Mouse (Mus musculus): ENCODE results near the gene Pnpo.
A peak's percentile ranks its signal among the peaks of the same experiment; 100 is the strongest.

Gene Pnpo

DNA sequence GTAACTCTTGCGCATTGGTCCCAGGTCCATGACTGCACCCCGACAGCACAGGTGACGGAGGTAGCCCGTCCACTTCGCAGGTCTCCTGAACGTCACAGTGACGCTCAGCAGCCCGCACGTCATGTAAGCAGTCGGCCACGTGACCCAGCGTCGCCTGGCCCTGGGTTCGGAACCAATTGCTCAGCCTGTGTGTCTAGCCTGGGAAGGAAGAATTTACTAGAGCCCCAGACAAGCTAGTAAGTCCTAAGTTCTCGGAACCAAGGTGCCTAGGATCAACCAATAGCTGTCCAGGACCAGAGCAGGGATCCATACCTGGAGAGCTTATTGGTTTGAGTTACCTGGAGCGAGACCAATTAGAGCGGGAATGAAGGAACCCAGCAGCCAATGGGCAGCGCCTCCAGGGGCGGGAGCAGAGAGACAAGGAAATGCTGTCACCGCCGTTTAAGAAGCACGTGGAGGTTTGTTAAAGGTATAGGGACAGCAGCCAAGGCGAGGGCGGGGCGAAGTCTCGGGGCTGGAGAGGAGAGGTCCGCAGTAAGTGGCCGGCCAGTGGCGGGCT lies at the start of gene Pnpo:
Gene Pnpo, minus strand, starts transcription at position 241 of the 559 bp plus-strand sequence.
- peak; percentile 89 for DNase-seq (ENCODE audit: low spot score)

DNA sequence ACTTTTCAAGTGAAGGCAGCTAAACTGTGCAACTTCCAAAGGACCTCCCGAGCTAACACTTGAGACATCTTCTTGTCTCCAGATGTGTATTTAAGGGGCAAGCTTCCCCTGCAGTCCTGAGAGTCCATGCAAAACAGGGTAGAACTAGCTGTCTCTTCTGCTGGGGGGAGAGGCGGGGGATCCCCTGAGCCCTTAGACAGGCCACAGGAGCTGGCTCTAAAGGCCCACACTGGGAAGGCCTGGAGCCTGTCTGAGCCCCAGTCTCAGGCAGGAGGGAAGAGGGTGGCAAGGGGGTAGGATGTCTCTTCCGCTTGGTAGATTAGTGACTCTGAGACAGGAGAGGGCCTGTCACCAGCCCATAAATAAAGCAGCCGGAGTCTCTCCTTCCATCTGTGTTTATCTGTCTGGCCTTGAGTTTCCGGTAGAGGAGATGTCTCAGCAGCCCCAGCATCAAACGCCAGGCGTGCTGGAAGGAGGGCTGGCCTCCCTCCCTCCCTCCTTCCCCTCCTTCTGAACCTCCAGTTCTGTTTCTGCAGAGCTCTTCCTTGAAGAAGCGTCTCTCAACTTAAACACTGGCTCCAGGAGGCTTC lies 49.0 kb upstream of the Pnpo start:
- DNase-seq (ENCODE audit: low spot score) = no peak

DNA sequence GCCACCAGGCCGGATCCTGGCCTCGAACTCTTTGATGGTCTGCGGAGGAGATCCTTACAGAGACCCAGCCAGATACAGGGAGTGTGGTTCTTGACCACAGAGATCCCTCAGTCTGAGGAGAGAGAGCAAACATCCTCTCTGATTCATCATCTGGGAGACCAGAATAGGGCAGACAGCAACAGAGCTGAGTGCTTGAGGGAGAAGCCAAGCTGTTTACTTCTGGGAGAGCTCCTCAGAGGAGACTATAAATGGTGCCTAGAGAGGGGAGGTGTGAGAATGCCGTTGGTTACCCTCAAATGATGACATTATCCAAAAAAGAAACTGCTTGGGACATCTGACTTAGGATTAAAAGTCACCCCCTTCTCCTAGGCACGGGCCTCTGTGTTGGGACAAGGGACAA lies 47.7 kb upstream of the Pnpo start:
- no peak for DNase-seq (ENCODE audit: low spot score)

DNA sequence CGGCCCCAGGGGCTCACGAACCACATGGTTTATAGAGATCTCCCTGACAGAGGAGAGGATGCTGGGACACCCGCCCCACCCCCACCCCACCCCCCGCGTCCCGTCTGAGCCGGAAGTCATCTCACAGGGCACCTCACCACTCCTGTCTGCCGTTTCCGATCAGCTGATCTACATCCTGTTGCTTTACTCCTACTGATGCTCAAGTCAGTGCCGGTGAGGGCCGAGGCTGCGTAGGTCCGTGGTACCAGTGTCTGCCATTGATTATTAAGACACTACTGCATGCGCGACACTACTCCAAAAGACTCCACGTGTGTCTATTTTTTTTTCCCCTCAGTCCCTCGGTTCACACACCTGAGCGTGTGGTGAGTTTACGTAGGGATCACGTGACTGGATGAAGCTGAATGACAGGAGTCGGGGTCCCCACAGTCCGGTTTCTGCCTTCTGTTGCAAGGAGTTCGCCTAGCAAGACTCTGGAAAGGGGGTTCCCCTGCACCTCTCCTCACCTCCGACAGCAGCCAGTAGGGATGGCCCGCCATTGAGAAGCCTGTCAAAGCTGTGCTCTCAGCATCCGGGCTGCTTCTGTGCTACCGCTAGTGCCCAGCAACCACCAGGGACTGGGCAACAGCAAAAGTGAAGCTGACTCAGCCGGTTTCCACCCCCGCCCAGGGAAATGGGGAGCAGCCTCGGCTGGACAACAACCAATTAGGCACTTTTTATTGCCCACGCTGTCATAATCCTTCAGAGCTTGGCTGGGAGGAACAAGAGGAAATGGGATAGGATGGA lies 44.3 kb upstream of the Pnpo start:
- no peak for DNase-seq (ENCODE audit: low spot score)

DNA sequence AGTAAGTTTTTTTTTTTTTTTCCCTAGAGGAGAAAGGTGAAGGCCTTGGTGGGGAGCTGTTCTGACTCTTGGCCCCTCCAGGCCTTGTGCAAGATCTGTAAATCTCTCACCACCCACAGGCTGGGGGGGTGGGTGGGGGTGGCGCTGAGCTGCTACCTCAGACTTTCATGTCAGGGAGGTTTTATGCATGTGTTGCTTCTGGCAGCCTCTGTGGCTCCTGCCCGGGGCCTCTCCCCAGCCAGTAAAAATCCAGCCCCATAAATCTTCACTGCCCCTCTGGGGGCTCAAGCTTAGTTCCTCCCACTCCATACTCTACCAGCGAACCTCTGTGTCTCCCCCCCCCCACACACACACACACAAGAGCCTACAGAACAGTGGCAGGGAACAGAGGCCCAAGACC lies 42.7 kb upstream of the Pnpo start:
- DNase-seq (ENCODE audit: low spot score) = no peak

DNA sequence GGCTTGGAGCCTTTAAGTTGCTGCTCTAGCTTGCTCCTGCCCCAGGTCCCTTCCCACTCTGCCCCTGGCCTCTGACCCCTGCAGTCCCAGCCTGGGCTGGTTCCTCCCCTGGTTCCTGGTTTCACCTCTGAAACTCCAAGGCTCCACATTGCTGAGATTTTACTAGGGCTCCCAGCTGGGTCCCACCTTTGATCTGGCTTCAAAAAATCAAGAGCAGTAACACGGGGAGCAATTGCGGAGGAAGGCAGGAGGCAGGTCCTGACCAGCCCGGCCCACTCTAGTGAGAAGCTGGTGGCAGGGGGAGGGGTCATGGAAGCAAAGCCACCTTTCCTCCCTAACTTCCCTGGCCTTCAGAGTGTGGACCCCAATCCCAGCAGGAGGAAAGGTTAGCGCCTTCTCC lies 41.1 kb upstream of the Pnpo start:
- DNase-seq (ENCODE audit: low spot score) = no peak

DNA sequence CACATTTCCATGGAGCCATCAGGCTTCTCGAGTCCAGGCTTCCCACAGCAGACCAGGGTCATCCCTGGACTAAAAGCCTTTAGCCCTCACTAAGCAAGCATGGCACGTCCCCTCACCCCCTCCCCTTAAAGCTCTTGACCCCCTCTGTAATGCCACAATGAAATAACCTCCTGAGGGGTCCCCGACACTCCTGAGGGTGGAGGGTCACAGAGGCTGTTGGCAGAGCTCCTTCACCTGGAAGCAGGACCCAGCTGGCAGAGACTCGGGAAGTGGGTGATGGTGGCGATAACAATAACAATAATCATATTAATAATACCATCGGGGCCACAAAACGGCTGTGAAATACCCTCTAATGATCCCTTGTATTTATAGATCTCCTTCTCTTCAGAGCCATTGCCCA lies 39.1 kb upstream of the Pnpo start, which contains the start of gene Sp2:
Gene Sp2, minus strand, starts transcription at position 101 of the 400 bp plus-strand sequence.
- DNase-seq (ENCODE audit: low spot score) = no peak

DNA sequence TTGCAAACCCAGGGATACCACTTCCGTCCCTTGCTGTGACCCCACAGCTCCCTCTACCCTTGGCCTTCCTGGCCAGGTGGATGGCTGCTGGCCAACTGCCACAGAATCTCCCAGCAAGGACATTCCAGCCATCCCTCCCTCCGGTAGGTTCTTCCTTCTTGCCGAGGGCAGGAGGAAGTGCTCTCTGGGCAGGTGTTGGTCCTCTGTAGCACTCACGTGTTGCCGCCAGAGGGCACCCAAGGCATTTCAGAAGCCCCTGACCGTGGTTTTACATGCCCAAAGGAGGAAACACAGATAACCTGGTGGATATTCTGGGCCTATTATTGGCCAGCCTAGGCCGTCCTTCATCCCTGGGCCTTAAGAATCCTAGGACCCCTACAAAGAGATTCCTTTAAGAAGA lies 38.6 kb upstream of the Pnpo start:
- peak; percentile 88 for DNase-seq (ENCODE audit: low spot score)

DNA sequence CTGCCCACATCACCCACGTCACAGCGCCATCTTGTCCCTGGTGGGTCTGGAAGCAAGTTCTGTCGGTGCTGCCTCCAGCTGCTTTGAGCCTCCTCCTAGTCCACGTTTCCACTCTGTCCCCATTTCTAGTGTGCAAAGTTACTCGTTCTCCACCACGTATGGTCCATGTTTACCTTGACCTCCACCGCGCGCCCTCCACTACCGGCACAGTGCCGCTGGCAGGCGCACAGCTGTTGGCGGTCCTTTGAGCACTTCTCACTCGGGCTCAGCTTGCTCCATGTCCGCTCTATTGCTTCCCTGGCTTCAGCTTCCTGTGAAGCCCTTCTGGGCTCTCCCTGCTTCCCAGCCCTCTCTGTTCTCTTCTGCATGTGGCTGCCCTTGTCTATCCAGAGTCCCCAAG lies 37.7 kb upstream of the Pnpo start:
- no peak for DNase-seq (ENCODE audit: low spot score)

DNA sequence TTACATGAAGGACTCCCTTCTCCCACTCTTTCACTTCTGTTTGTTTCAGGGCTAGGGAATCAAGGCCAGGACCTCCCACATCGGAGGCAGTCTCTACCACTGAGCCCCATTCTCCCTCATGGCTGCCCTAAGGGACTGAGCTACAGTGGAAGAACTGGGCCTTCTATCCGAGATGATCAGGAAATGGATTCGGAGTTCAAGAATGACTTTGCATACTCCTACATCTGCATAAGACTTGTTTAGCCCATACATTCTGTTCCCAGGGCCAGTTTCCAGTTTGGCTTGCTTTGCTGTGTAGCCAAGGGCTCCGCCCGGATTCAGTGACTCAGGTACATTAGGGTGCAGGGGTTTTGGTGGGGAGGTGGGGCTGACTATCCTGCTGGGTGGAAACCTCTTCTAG lies 36.2 kb upstream of the Pnpo start:
- no peak for DNase-seq (ENCODE audit: low spot score)

DNA sequence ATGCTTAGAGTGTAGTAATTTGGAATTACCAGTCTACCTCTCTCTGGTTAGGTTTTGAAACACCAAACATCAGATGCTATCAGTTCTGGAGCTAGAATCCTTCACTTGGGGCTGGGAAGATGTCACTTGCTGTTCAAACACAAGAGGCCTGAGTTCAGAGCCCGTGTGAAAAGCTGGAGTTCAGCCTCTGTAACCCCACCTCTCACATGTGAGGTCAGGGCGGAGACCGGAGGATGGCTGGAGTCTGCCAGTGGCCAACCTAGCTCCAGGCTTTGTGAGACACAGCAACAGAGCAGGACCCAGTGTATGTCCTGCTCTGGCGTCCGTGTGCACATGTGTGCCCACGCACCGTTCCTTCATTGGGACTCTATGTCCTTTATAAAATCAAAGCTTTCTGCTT lies 35.5 kb upstream of the Pnpo start:
- DNase-seq (ENCODE audit: low spot score) = no peak

DNA sequence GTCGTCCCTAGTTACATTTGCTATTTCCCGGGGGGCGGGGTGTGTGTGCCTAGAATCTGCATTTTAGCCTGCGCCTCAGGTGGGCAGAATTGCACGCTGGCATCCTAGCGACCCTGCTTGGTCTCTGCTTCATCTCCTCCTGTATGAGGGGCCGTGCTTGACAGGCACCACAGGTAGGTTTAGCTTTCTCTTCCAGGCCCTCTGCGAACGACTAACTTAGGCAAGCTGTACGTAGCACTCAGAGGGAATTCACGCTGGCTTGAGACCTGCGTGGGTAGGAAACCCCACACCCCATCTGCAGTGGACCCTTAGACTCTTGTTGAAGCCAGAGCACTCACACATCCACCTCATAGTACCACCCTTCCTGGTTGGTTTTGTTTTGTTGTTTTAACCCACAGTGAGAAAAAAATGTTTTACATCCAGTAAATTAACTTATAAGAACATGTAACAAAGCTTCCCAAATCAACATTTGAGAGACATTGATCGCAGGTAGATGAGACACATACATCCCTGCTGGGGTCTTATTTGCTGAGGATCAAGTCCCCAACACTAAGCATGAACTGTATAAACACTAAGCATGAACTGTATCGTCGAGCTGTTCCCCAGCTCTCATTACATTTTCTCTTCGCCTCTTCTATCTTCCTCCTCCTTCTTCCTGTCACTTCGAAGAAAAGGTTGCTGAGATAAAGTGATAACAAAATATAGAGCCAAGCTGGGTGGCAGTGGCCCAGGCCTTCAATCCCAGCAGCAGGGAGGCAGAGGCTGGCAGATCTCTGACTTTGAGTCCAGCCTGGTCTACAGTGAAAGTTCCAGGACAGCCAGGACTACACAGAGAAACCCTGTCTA lies 34.8 kb upstream of the Pnpo start:
- DNase-seq (ENCODE audit: low spot score) = no peak

DNA sequence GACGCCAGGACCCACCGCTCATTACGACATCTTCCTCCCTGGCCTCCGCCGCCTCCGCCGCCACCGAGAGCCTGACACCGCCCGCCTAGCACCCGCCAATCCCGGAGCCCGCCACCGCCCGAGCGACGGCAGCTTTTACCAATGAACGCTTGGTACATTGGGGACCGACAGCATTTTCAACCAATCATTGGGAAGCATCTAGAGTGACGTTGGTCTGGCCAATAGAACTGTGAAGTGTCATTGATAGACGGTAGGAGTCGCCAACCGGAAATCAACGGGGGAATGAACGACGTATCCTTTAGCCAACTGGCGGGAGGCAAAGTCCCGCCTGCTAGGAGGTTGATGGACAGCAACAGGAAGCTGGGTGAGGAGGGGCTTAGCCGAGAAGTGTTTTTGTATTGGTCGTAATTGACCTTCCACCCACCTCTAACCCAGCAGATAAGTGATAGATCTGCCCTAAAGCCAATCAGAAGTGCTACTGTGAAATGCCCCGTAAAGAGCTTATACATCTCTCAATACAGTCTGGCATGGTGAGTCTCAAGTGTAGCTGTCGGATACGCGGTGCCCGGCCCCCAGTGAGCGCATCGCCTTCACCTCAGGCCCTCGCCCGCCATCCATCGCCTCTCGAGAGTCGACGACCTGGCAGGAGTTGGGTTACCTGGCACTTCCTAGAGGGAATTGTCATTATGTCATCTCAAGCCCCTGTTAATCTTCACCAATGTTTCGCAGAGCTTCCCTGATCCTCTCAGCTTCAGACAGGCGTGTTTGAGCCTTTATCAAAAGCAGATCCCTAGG lies 34.0 kb upstream of the Pnpo start:
- DNase-seq (ENCODE audit: low spot score) = peak; percentile 96

DNA sequence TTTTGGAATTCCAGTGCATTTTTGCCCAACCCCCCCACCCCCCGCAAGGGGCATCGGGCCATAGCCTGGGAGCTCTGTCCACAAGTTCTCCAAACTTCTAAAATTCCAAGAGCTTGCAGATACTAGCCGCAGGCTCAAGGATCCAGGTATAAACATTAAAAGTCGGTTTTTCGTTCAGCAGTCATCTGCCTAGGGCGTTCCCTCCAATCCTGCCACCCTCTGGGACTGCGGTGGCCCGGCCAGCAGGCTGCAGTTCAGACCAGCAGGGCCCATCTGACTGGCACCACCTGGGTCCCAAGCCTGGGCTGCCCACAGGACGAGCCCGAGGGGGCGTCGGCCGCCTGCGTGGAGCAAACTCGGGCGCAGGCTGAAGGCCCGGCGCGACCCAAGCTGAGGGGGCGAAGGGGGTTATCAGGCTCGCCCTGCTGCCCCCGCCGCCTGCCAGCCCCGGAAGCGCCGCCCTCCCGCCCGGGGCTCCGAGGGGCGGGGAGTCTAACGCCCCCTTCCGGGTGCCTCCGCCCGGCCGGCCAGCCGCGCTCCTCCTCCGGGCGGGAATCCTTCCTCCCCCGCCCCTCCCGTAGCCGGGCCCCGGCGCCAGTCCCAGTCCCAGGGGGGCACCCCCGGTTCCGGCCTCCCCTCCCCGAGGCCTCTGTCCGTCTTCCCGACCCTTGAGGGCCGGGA lies 33.3 kb upstream of the Pnpo start:
- peak; percentile 93 for DNase-seq (ENCODE audit: low spot score)

DNA sequence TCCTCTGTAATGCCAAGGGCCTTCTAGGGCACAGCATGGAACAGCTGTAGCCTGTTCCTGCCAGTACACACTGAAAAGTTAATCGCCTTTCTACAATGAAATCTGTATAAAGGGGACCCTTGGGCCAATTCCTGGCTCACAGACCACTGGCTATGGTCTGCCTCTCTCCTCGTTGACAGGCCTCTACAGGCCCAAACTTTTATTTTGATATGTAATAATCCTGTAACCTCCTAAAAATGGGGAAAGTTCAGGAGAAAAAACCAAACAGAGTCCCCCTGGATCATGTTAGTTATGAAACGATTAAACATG lies 32.5 kb upstream of the Pnpo start:
- no peak for DNase-seq (ENCODE audit: low spot score)

DNA sequence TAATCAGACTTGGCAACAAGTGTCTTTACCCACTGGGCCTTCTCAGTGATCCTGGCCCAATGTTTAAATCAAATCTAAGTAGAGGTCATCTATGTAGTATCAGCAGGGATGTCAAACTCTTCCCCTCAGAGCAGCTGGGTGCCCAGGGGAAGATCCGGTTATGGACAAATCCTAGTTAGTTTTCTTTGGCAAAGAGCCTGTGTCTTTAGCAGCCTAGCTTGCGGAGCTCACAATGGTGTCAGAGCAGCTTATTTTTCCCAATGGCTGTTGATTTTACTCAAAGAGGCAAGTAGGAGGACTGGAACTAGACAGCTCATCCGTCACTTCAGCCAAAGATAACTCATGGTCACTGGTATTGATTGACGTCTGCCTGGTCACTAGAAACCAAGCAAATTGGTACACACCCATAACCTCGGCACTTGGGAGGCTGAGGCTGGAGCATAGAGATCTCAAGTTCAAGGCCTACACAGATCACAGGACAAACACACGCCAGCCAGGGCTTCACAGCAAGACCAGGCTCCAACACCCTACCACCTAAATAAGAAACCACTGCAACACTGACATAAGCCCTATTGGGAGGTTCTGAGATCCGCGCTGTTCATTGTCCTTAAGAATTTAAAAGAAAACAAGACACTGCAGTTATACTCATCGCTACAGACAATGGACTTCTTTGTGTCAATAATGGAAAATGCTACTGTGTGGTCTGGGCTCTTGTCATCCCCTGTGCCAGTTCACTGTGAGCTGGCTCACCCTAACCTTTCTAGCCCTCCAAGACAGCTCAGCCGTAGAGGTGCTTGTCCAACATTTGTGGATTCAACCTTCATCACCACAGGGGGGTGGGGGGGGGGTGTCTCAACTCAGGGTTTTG lies 32.0 kb upstream of the Pnpo start:
- no peak for DNase-seq (ENCODE audit: low spot score)

DNA sequence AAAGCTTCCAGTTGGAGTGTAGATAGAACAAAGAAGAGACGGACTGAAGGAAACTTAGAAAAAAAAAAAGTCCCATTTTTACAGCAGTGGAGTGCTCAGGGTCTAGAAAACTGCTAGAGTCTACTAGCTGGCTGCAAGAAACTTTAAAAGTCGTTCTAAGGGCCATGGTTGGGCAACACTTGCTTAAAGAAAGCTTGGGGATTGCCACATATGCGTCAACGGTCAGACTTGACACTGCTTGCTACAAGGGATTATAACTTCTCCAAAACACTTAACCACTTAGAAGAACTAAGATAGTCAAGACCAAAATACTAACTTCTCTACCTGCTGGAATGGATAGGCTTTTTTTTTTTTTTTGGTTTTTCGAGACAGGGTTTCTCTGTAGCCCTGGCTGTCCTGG lies 31.0 kb upstream of the Pnpo start:
- no peak for DNase-seq (ENCODE audit: low spot score)

DNA sequence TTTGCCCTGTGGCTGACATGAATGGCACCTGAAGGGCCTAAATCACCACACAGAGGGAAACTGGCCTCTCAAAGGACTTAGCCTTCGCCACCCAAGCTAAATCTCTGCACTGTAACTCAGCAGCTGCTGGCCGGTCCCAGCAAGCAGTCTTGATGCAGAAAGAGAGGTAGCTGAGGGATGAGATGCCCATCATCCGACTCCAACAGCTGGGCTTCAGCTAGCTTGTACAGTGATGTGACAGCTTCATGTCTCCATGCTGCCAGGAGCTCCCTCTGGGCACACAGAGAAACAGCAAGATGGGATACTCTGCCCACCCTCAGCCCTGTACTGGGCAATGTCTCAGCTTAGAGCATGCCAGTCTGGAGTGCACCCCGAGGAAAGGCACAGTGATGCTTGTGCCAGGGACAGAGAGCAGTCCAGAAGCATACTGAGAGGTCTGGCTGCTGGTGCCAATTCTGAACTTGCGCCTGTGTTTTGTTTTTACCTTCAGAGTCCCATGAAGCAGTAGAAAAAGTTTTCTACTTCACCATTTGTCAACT lies 29.7 kb upstream of the Pnpo start:
- DNase-seq (ENCODE audit: low spot score) = no peak

DNA sequence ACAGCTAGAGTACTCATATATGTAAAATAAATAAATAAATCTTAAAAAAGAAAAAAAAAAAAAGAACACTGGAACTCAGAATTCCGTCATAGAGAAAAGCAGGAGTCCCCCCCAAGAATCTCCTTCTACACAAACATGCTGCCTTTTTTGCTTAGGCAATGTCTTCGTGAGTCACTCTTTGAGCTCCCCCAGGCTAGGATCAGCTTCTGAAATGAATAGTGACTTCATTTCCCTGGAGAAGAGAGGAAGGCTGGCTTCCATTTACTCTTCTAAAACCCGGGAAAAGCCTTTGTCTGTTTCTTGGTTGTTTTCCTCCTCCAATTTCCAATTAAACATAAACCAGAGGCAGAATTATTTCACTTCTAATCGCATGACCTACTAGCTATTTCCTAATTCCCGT lies 29.1 kb upstream of the Pnpo start:
- no peak for DNase-seq (ENCODE audit: low spot score)

DNA sequence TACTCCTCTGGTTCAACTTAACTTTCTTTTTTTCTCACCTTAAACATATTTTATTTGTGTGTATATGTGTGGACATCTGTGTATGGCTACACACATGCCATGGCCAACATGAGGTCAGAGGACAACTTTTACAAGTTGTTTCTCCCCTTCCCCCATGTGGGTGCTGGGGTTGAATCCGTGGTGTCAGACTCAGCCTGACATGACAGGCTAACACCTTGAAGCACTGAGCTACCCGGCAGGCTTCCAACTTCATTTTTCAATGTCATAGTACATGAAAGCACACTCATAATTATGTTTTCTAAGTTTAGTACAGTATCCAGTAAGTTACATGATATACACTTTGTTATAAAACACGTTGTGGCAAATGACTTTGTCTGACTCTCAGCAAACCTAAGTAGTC lies 26.6 kb upstream of the Pnpo start:
- DNase-seq (ENCODE audit: low spot score) = no peak

All from testis, postnatal 10 days (tissue).